Mouse (Mus musculus) thymus, adult 2 months (tissue): ENCODE data around the gene Tro.

Experiments used
- CTCF ChIP-seq: fragments of 200-500 bp; IDR thresholded peaks from 2 replicates; pipeline ENCODE4 v1.5.1; 2012; ENCODE audit warnings: mild to moderate bottlenecking, control low read depth, low read length, moderate library complexity, borderline replicate concordance; ENCODE audit not compliant: control insufficient read depth, poor library complexity, insufficient read depth; ENCODE audit errors: extremely low read depth
- POLR2A ChIP-seq: fragments of 200-500 bp; IDR thresholded peaks from 2 replicates; pipeline ENCODE4 v1.6.1; 2012; ENCODE audit warnings: mild to moderate bottlenecking, low read length, control low read depth, moderate library complexity; ENCODE audit not compliant: control insufficient read depth, poor library complexity, insufficient read depth; ENCODE audit errors: extremely low read depth

DNA sequence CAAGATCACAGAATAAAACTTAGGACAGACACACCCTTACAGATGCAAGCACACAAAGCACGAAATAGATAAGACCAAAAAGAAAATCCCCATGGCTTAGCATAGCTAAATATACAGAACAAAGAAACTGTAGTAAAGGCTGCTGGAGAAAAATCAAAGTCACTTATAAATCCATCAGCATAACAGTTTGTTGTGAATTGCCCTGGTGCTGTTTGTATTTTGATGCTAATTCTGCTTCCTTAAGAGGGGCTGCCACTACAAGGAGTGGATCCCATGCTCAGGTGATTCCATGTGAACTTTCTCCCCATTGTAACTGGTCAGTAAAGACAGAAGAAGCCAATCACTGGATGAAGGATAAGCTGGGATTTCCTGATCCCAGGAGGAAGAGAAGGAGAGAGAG lies 20.1 kb upstream of the Tro start:
- TF ChIP-seq CTCF: no peak
- TF ChIP-seq POLR2A: no peak
